Mouse (Mus musculus): ENCODE results near the gene Grid2. TPM values are rescaled to one million over a fixed set of nuclear protein-coding genes. Genes with fewer than 3 reads are reported as not detected.
A peak's percentile ranks its signal among the peaks of the same experiment; 100 is the strongest.

The Grid2 gene
- polyA plus RNA-seq, 1 experiment from 2014 or later: 2.4 TPM

GRCm38 (mm10) chr6:64647661-64648060, 1392.0 kb downstream of the Grid2 start:
- ATAC-seq (ENCODE audit: low read depth) (no peak), DNase-seq (ENCODE audit: low spot score) (no peak)

GRCm38 (mm10) chr6:64648196-64648595, 1392.5 kb downstream of the Grid2 start:
- H3K27me3 ChIP-seq (replicated peaks; ENCODE audit: control insufficient read depth, insufficient read depth, low read length): no peaks in the 10 kb centered on the region
- no peak overlapping the region for H3K9ac ChIP-seq (ENCODE audit: low read depth, low read length)
- H3K36me3 ChIP-seq (ENCODE audit: control insufficient read depth, insufficient read depth, low read length): no peaks in the 10 kb centered on the region
- 47% methylated on average over 8 of the region's 8 CpGs for WGBS
- ATAC-seq (ENCODE audit: low read depth) (no peak), DNase-seq (ENCODE audit: low spot score) (no peak)
- no peak overlapping the region for H3K27ac ChIP-seq (replicated peaks; ENCODE audit: low read depth, low read length)
- no peaks in the 10 kb centered on the region for H3K9me3 ChIP-seq (ENCODE audit: control insufficient read depth, low read length)
- H3K4me2 ChIP-seq (ENCODE audit: low read depth, low read length): no peak overlapping the region
- no peaks in the 10 kb centered on the region; the same call in 1 of the 2 replicates for H3K4me1 ChIP-seq (ENCODE audit: control insufficient read depth, insufficient read depth, low read length)
- H3K4me3 ChIP-seq (ENCODE audit: low read depth, low read length): no peak overlapping the region

More at GRCm38 (mm10) chr6:64647661-64648060, 1392.0 kb downstream of the Grid2 start:
- Histone ChIP-seq H3K9ac (ENCODE audit: low read depth, low read length) (no peak overlapping the region), H3K4me3 (ENCODE audit: low read depth, low read length) (no peak overlapping the region), H3K27me3 (replicated peaks; ENCODE audit: control insufficient read depth, insufficient read depth, low read length) (no peaks in the 10 kb centered on the region), H3K27ac (replicated peaks; ENCODE audit: low read depth, low read length) (no peak overlapping the region), H3K36me3 (ENCODE audit: control insufficient read depth, insufficient read depth, low read length) (no peaks in the 10 kb centered on the region), H3K4me2 (ENCODE audit: low read depth, low read length) (no peak overlapping the region), H3K9me3 (ENCODE audit: control insufficient read depth, low read length) (no peaks in the 10 kb centered on the region), H3K4me1 (ENCODE audit: control insufficient read depth, insufficient read depth, low read length) (no peaks in the 10 kb centered on the region; the same call in 1 of the 2 replicates)

- no peak overlapping the region for H3K27ac ChIP-seq (replicated peaks; ENCODE audit: low read depth, low read length)
- H3K27me3 ChIP-seq (replicated peaks; ENCODE audit: control insufficient read depth, insufficient read depth, low read length): no peaks in the 10 kb centered on the region
- no peaks in the 10 kb centered on the region; the same call in 1 of the 2 replicates for H3K4me1 ChIP-seq (ENCODE audit: control insufficient read depth, insufficient read depth, low read length)
- peak overlapping the region; percentile 36 for H3K4me3 ChIP-seq (ENCODE audit: low read depth, low read length)
- 17% methylated on average over 20 of the region's 20 CpGs for WGBS
- DNase-seq (ENCODE audit: low spot score) (peak; percentile 87), ATAC-seq (ENCODE audit: low read depth) (peak; percentile 89)
- H3K9me3 ChIP-seq (ENCODE audit: control insufficient read depth, low read length): no peaks in the 10 kb centered on the region
- peak overlapping the region; percentile 57 for H3K9ac ChIP-seq (ENCODE audit: low read depth, low read length)
- H3K36me3 ChIP-seq (ENCODE audit: control insufficient read depth, insufficient read depth, low read length): no peaks in the 10 kb centered on the region
- H3K4me2 ChIP-seq (ENCODE audit: low read depth, low read length): peak overlapping the region; percentile 62
Observed at GRCm38 (mm10) chr6:64649296-64650226, 1393.9 kb downstream of the Grid2 start.

GRCm38 (mm10) chr6:64650765-64651164, 1395.1 kb downstream of the Grid2 start:
- no peak overlapping the region for H3K4me3 ChIP-seq (ENCODE audit: low read depth, low read length)
- no peak for ATAC-seq (ENCODE audit: low read depth)
- no peaks in the 10 kb centered on the region for H3K36me3 ChIP-seq (ENCODE audit: control insufficient read depth, insufficient read depth, low read length)
- no peak overlapping the region for H3K9ac ChIP-seq (ENCODE audit: low read depth, low read length)
- 14% methylated on average over 7 of the region's 7 CpGs for WGBS
- H3K4me2 ChIP-seq (ENCODE audit: low read depth, low read length): no peak overlapping the region
- H3K9me3 ChIP-seq (ENCODE audit: control insufficient read depth, low read length): no peaks in the 10 kb centered on the region
- no peak overlapping the region for H3K27ac ChIP-seq (replicated peaks; ENCODE audit: low read depth, low read length)
- peak; percentile 79 for DNase-seq (ENCODE audit: low spot score)
- H3K4me1 ChIP-seq (ENCODE audit: control insufficient read depth, insufficient read depth, low read length): no peaks in the 10 kb centered on the region; the same call in 1 of the 2 replicates
- no peaks in the 10 kb centered on the region for H3K27me3 ChIP-seq (replicated peaks; ENCODE audit: control insufficient read depth, insufficient read depth, low read length)

- Histone ChIP-seq H3K27ac (replicated peaks; ENCODE audit: low read depth, low read length) (no peak overlapping the region), H3K4me2 (ENCODE audit: low read depth, low read length) (no peak overlapping the region), H3K27me3 (replicated peaks; ENCODE audit: control insufficient read depth, insufficient read depth, low read length) (no peaks in the 10 kb centered on the region), H3K4me1 (ENCODE audit: control insufficient read depth, insufficient read depth, low read length) (no peaks in the 10 kb centered on the region), H3K4me3 (ENCODE audit: low read depth, low read length) (no peak overlapping the region), H3K9me3 (ENCODE audit: control insufficient read depth, low read length) (no peaks in the 10 kb centered on the region), H3K9ac (ENCODE audit: low read depth, low read length) (no peak overlapping the region), H3K36me3 (ENCODE audit: control insufficient read depth, insufficient read depth, low read length) (no peaks in the 10 kb centered on the region)
- DNase-seq (ENCODE audit: low spot score) (no peak), ATAC-seq (ENCODE audit: low read depth) (no peak)
- 61% methylated on average over 3 of the region's 3 CpGs for WGBS
Observed at GRCm38 (mm10) chr6:64671010-64671409, 1415.3 kb downstream of the Grid2 start.

GRCm38 (mm10) chr6:64678815-64679214, 1423.1 kb downstream of the Grid2 start:
- H3K9ac ChIP-seq (ENCODE audit: low read depth, low read length): no peak overlapping the region
- no peaks in the 10 kb centered on the region for H3K36me3 ChIP-seq (ENCODE audit: control insufficient read depth, insufficient read depth, low read length)
- no peak overlapping the region for H3K4me3 ChIP-seq (ENCODE audit: low read depth, low read length)
- no peak for DNase-seq (ENCODE audit: low spot score)
- no peak for ATAC-seq (ENCODE audit: low read depth)
- 79% methylated on average over 1 of the region's 1 CpGs for WGBS
- H3K4me2 ChIP-seq (ENCODE audit: low read depth, low read length): no peak overlapping the region
- H3K9me3 ChIP-seq (ENCODE audit: control insufficient read depth, low read length): no peaks in the 10 kb centered on the region
- H3K27ac ChIP-seq (replicated peaks; ENCODE audit: low read depth, low read length): no peak overlapping the region
- H3K4me1 ChIP-seq (ENCODE audit: control insufficient read depth, insufficient read depth, low read length): no peaks in the 10 kb centered on the region
- no peaks in the 10 kb centered on the region for H3K27me3 ChIP-seq (replicated peaks; ENCODE audit: control insufficient read depth, insufficient read depth, low read length)

GRCm38 (mm10) chr6:64683974-64684373, 1428.3 kb downstream of the Grid2 start:
- ATAC-seq (ENCODE audit: low read depth) (peak; percentile 55; the same call in 1 of the 2 replicates), DNase-seq (ENCODE audit: low spot score) (peak; percentile 9)
- no peak overlapping the region for H3K9ac ChIP-seq (ENCODE audit: low read depth, low read length)
- 30% methylated on average over 9 of the region's 9 CpGs for WGBS
- H3K4me1 ChIP-seq (ENCODE audit: control insufficient read depth, insufficient read depth, low read length): no peaks in the 10 kb centered on the region
- no peak overlapping the region for H3K4me3 ChIP-seq (ENCODE audit: low read depth, low read length)
- no peak overlapping the region for H3K27ac ChIP-seq (replicated peaks; ENCODE audit: low read depth, low read length)
- H3K4me2 ChIP-seq (ENCODE audit: low read depth, low read length): no peak overlapping the region
- H3K27me3 ChIP-seq (replicated peaks; ENCODE audit: control insufficient read depth, insufficient read depth, low read length): peaks cover 6% of the 10 kb centered on the region; the same call in 1 of the 2 replicates
- H3K36me3 ChIP-seq (ENCODE audit: control insufficient read depth, insufficient read depth, low read length): no peaks in the 10 kb centered on the region
- no peaks in the 10 kb centered on the region for H3K9me3 ChIP-seq (ENCODE audit: control insufficient read depth, low read length)

GRCm38 (mm10) chr6:64684973-64685372, 1429.3 kb downstream of the Grid2 start:
- no peak overlapping the region for H3K27ac ChIP-seq (replicated peaks; ENCODE audit: low read depth, low read length)
- DNase-seq (ENCODE audit: low spot score) (peak; percentile 34), ATAC-seq (ENCODE audit: low read depth) (no peak)
- no peak overlapping the region for H3K9ac ChIP-seq (ENCODE audit: low read depth, low read length)
- no peaks in the 10 kb centered on the region for H3K4me1 ChIP-seq (ENCODE audit: control insufficient read depth, insufficient read depth, low read length)
- no peak overlapping the region for H3K4me2 ChIP-seq (ENCODE audit: low read depth, low read length)
- no peak overlapping the region for H3K4me3 ChIP-seq (ENCODE audit: low read depth, low read length)
- 3% methylated on average over 5 of the region's 5 CpGs for WGBS
- H3K27me3 ChIP-seq (replicated peaks; ENCODE audit: control insufficient read depth, insufficient read depth, low read length): peaks cover 6% of the 10 kb centered on the region; the same call in 1 of the 2 replicates
- no peaks in the 10 kb centered on the region for H3K9me3 ChIP-seq (ENCODE audit: control insufficient read depth, low read length)
- H3K36me3 ChIP-seq (ENCODE audit: control insufficient read depth, insufficient read depth, low read length): no peaks in the 10 kb centered on the region
